Mouse (Mus musculus): ENCODE results near the gene Chrm5. TPM values are rescaled to one million over a fixed set of nuclear protein-coding genes. Genes with fewer than 3 reads are reported as not detected.

Gene Chrm5
- polyA plus RNA-seq, 1 experiment from 2014 or later: not detected

DNA sequence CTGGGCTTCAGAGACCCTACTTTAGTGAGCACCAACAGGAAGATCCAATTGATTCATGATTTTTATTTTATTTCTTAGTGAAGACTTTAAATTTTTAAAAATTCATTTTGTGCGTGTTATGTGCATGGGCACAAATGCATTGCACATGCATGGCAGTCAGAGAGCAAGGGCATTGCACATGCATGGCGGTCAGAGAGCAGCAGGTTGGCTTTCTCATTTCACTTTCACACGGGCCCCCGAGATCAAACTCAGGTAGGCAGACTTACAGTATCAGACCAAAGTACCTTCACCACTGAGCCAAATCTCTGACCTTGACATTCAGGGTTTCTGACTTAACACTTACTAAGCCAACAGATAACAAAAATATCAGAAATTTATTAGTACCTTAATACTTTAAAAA lies 50.9 kb downstream of the Chrm5 start:
- Histone ChIP-seq H3K4me3 (ENCODE audit: low read depth, low read length) (no peak overlapping the region), H3K9me3 (ENCODE audit: control insufficient read depth, low read length) (no peaks in the 10 kb centered on the region), H3K4me1 (replicated peaks; ENCODE audit: control insufficient read depth, insufficient read depth) (no peaks in the 10 kb centered on the region), H3K27ac (replicated peaks) (no peak overlapping the region), H3K36me3 (ENCODE audit: control insufficient read depth, insufficient read depth, low read length) (no peaks in the 10 kb centered on the region), H3K4me2 (replicated peaks; ENCODE audit: low read depth) (no peak overlapping the region), H3K9ac (ENCODE audit: low read length) (no peak overlapping the region), H3K27me3 (ENCODE audit: control insufficient read depth, insufficient read depth, low read length) (no peaks in the 10 kb centered on the region)
- ATAC-seq (ENCODE audit: low FRiP score, low TSS enrichment) (no peak), DNase-seq (ENCODE audit: low spot score) (no peak)
- WGBS: 78% methylated on average over 4 of the region's 4 CpGs
- TF ChIP-seq CTCF (IDR thresholded peaks at IDR 0.05; ENCODE audit: low read depth) (no peak), EP300 (optimal IDR thresholded peaks at IDR 0.05) (no peak)

Other genes with a start within 250 kb of the Chrm5 start
- gene Lpcat4, start 241.3 kb downstream of the Chrm5 start, polyA plus RNA-seq (2015; fragmentation: Nextera tagmentation; extraction: Ambion mirVana): 40.2 and 52.0 TPM in 2 replicates
- 0.06 and 0.10 TPM in 2 replicates for gene Nutm1, start 221.5 kb downstream of the Chrm5 start, polyA plus RNA-seq (2015; fragmentation: Nextera tagmentation; extraction: Ambion mirVana)
- gene Nop10, start 218.8 kb downstream of the Chrm5 start, polyA plus RNA-seq (2015; fragmentation: Nextera tagmentation; extraction: Ambion mirVana): 169 and 172 TPM in 2 replicates
- 5.4 and 6.2 TPM in 2 replicates for gene Slc12a6, start 214.9 kb downstream of the Chrm5 start, polyA plus RNA-seq (2015; fragmentation: Nextera tagmentation; extraction: Ambion mirVana)
- not detected in 2 replicates for gene Gm21985, start 214.5 kb downstream of the Chrm5 start, polyA plus RNA-seq (2015; fragmentation: Nextera tagmentation; extraction: Ambion mirVana)
- 120 and 123 TPM in 2 replicates for gene Emc4, start 112.7 kb downstream of the Chrm5 start, polyA plus RNA-seq (2015; fragmentation: Nextera tagmentation; extraction: Ambion mirVana)
- 25.8 and 26.4 TPM in 2 replicates for gene Katnbl1, start 101.6 kb downstream of the Chrm5 start, polyA plus RNA-seq (2015; fragmentation: Nextera tagmentation; extraction: Ambion mirVana)
- gene Emc7, start 25.8 kb downstream of the Chrm5 start, polyA plus RNA-seq (2015; fragmentation: Nextera tagmentation; extraction: Ambion mirVana): 23.6 and 24.5 TPM in 2 replicates
- gene Aven, start 12.2 kb upstream of the Chrm5 start, polyA plus RNA-seq (2015; fragmentation: Nextera tagmentation; extraction: Ambion mirVana): 3.6 and 4.7 TPM in 2 replicates